Mouse (Mus musculus) CH12.LX (cell line): ENCODE results near the gene Rnf181.

Experiments
- EP300 ChIP-seq: IDR thresholded peaks from 2 replicates; pipeline ENCODE4 v1.6.1; 2011; ENCODE audit warnings: low read length, improper control_type of control experiment
- POLR2AphosphoS2 ChIP-seq: IDR thresholded peaks from 2 replicates; pipeline ENCODE4 v1.6.1; 2011; ENCODE audit warnings: low read depth, low read length, improper control_type of control experiment
- USF1 ChIP-seq: IDR thresholded peaks from 2 replicates; pipeline ENCODE4 v1.6.1; 2014; ENCODE audit warnings: low read depth, mild to moderate bottlenecking, inconsistent platforms, low read length, improper control_type of control experiment

- no peak for TF ChIP-seq POLR2AphosphoS2
- TF ChIP-seq EP300: no peak
- TF ChIP-seq USF1: no peak
Measured at GRCm38 (mm10) chr6:72379377-72380130, 12.8 kb upstream of the Rnf181 start.
